Mouse (Mus musculus) natural killer cell, adult 2 months (primary cell): ENCODE measurements around the gene Sec24c.
A peak's percentile ranks its signal among the peaks of the same experiment; 100 is the strongest.

Experiments used
- DNase-seq, 2 experiments: peaks; one replicate each; pipeline ENCODE4 v3.0.0; 2022; ENCODE audit warnings: low spot score in 2 of 2

The Sec24c gene

GRCm38 (mm10) chr14:20659687-20660086, 14.4 kb upstream of the Sec24c start:
- no peak for DNase-seq

- DNase-seq = peak; percentile 87 to 90
Measured at GRCm38 (mm10) chr14:20660827-20661660, 13.1 kb upstream of the Sec24c start.

- DNase-seq = no peak
Measured at GRCm38 (mm10) chr14:20661661-20662331, 12.3 kb upstream of the Sec24c start.

- no peak for DNase-seq
Measured at GRCm38 (mm10) chr14:20662740-20663139, 11.4 kb upstream of the Sec24c start.

- DNase-seq = no peak
Measured at GRCm38 (mm10) chr14:20663601-20664000, 10.5 kb upstream of the Sec24c start.

GRCm38 (mm10) chr14:20664436-20664835, 9.7 kb upstream of the Sec24c start:
- DNase-seq = no peak

GRCm38 (mm10) chr14:20667469-20667868, 6.6 kb upstream of the Sec24c start:
- DNase-seq = no peak

- DNase-seq = no peak
Measured at GRCm38 (mm10) chr14:20668154-20668810, 5.8 kb upstream of the Sec24c start, which contains the start of gene Synpo2l. Gene Synpo2l, minus strand, starts transcription at chr14:20668354.

- DNase-seq = peak; percentile 41 to 60
Measured at GRCm38 (mm10) chr14:20672990-20673389, 1.1 kb upstream of the Sec24c start.

GRCm38 (mm10) chr14:20673735-20674063, 409 bp upstream of the Sec24c start:
- no peak for DNase-seq

- no peak for DNase-seq
Measured at GRCm38 (mm10) chr14:20677906-20678305, 3.8 kb downstream of the Sec24c start.

GRCm38 (mm10) chr14:20681742-20682141, 7.6 kb downstream of the Sec24c start:
- DNase-seq = no peak

- peak; percentile 75 to 76 for DNase-seq
Measured at GRCm38 (mm10) chr14:20682498-20682897, 8.4 kb downstream of the Sec24c start.

GRCm38 (mm10) chr14:20686576-20686975, 12.5 kb downstream of the Sec24c start:
- DNase-seq = no peak

GRCm38 (mm10) chr14:20689009-20689408, 14.9 kb downstream of the Sec24c start:
- no peak for DNase-seq

- no peak for DNase-seq
Measured at GRCm38 (mm10) chr14:20691772-20692171, 17.7 kb downstream of the Sec24c start.

- DNase-seq = no peak
Measured at GRCm38 (mm10) chr14:20693589-20694101, 19.5 kb downstream of the Sec24c start.

GRCm38 (mm10) chr14:20694185-20694883, 20.2 kb downstream of the Sec24c start:
- DNase-seq = no peak

- peak; percentile 78 to 80 for DNase-seq
Measured at GRCm38 (mm10) chr14:20694884-20695760, 21.0 kb downstream of the Sec24c start, which contains the start of gene Fut11. Gene Fut11, plus strand, starts transcription at chr14:20694968.

GRCm38 (mm10) chr14:20695761-20696520, 21.8 kb downstream of the Sec24c start:
- DNase-seq = no peak
